ENCODE assay signal across 8 mouse cellular contexts in the genomic region with DNA sequence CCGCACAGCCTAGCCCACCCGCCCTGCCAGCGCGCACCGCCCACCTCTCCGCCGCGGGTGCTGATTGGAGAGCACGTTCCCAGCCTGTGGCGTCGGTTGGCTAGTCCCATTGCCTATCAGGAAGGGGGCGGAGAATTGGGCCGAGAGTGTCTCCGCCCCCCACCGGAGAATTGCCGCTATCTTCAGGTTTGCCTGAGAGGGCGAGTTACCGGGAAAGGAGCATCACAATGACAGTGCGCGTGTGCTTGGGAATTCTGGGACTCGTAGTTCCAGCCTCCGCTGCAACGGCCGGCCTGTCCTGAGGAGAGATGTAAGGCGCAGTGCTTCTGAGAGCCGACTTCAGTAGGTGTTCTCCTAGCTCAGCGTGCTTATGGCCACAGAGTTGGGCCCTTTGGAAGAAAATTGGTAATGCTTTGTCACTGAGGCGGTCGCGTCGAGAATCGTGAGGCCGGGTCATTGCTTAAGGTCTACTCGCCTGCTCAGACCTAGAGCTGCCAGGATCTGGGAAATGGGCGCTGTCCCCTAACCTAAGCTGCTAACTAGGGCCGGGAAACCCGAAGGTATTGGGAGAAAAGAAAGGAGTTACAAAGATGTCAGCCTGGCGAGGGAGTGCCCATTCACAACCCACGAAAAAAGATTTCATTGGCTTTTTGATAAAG. TPM values are rescaled to one million over a fixed set of nuclear protein-coding genes. Genes with fewer than 3 reads are reported as not detected.
A peak's percentile ranks its signal among the peaks of the same experiment; 100 is the strongest.
DNase-seq lines count a peak whose midpoint lies in the region; ATAC-seq and TF ChIP-seq lines count a peak whose summit lies in the region.

A gene (minus strand): TSS at position 181 of the 659 bp plus-strand sequence.

- H3K4me3 ChIP-seq in cortical plate, adult 2 months (ENCODE audit: insufficient read depth, low read length): peak within 1 kb of the TSS; percentile 60
- peak within 1 kb of the TSS; percentile 94 for H3K4me3 ChIP-seq in megakaryocyte, embryonic 14.5 days (replicated peaks)

- H3K4me1 ChIP-seq in cortical plate, adult 2 months (ENCODE audit: control insufficient read depth, insufficient read depth, low read length): no peaks in the 10 kb centered on the region; the same call in 1 of the 2 replicates
- H3K4me1 ChIP-seq in megakaryocyte, embryonic 14.5 days: peaks cover 39% of the 10 kb centered on the region

- H3K9me3 ChIP-seq in megakaryocyte, embryonic 14.5 days: no peaks in the 10 kb centered on the region

- ATAC-seq in activated CD4-positive, CD25-positive, alpha-beta regulatory T cell, adult 4 months: peak; percentile 93

- TF ChIP-seq CTCF in cortical plate, adult 2 months (IDR thresholded peaks at IDR 0.05; ENCODE audit: extremely low read depth, insufficient read depth, low read length): no peak

- peak; percentile 96 to 97 for DNase-seq in gastrocnemius, adult 8-10 months (ENCODE audit: low spot score in 2 of 2)
- DNase-seq in hindlimb bud, embryonic 11.5 days (ENCODE audit: extremely low spot score, low read depth, low spot score): peak; percentile 93
- peak; percentile 97 to 99 for DNase-seq in left cerebral cortex, adult 8-10 months (ENCODE audit: low spot score in 2 of 2)
- DNase-seq in right cerebral cortex, postnatal 10 days (ENCODE audit: low spot score in 2 of 2): peak; percentile 98 to 99
- peak; percentile 97 for DNase-seq in urinary bladder, postnatal 25 days (ENCODE audit: low spot score)

- H3K27me3 ChIP-seq in megakaryocyte, embryonic 14.5 days (replicated peaks): no peaks in the 10 kb centered on the region

- peak; percentile 80 for TF ChIP-seq POLR2A in cortical plate, adult 2 months (IDR thresholded peaks at IDR 0.05; ENCODE audit: extremely low read depth, insufficient read depth, low read length)

- no peaks in the 10 kb centered on the region for H3K36me3 ChIP-seq in megakaryocyte, embryonic 14.5 days (replicated peaks; ENCODE audit: low read length)

- H3K27ac ChIP-seq in cortical plate, adult 2 months (ENCODE audit: insufficient read depth, low read length): peak within 1 kb of the TSS; percentile 6; the same call in 1 of the 2 replicates

RNA-seq across cellular contexts. Expression of the gene that starts here (rescaled TPM):
- under 1 TPM; 0.67 to 0.85 TPM for polyA plus RNA-seq in activated CD4-positive, CD25-positive, alpha-beta regulatory T cell, adult 4 months (2017; shearing (Covaris generic))
- 20.5 and 21.3 TPM in 2 replicates for polyA plus RNA-seq in cortical plate, adult 2 months (2012; rRNA removed)
- total RNA-seq in gastrocnemius, adult 8-10 months (2022): 10 to 100 TPM in 1 of 4 experiments, 1 to 10 TPM in 3; 7.5 to 11.3 (median 9.3) TPM
- 100 to 1,000 TPM in 1 of 4 experiments, 10 to 100 TPM in 3; 80.3 to 100 (median 90.6) TPM for total RNA-seq in left cerebral cortex, adult 8-10 months (2022)
- 1.5 TPM in 1 of 2 replicates, not detected in the other for polyA plus RNA-seq in megakaryocyte, embryonic 14.5 days (2012; ENCODE audit: insufficient read depth, low replicate concordance)

Comparison
In these comparisons a context has a peak if more than half of its experiments do, and no peak if none do; other contexts are left out.
1. Peak in every context shown above with its lines: DNase-seq, ATAC-seq, H3K4me3 ChIP-seq and H3K27ac ChIP-seq.
2. RNA of the gene that starts here (total RNA-seq): 80.3 to 100 TPM in left cerebral cortex, adult 8-10 months; 7.5 to 11.3 TPM in gastrocnemius, adult 8-10 months; every median in the first group is over 4 times any median in the second.
3. Peak in ATAC-seq in activated CD4-positive, CD25-positive, alpha-beta regulatory T cell, adult 4 months; RNA of the gene not detected or under 1 TPM.